Mouse (Mus musculus): ENCODE measurements around the gene Aspdh. TPM values are rescaled to one million over a fixed set of nuclear protein-coding genes. Genes with fewer than 3 reads are reported as not detected.

Gene Aspdh
- polyA plus RNA-seq, 1 experiment: not detected

DNA sequence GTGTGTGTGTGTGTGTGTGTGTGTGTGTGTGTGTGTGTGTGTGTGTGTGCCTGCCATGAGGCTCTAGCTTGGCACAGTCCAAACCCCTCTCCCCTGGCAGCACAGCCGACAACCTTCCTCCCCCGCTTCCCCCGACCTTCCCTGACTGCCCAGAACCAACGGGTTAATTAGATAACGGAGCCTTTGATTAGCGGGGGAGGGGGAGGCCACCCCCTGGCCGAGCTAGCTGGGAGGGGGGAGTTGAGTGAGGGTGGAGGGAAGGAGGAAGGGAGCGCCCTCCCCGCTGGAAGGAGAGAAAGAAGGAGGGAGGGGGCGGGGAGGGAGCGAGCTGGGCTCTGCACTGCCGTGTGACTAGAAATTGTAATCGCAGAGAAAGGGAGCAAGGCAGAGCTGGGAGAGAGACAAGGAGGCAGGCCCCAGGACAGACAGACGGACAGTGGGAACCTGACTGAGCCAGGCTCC is 23.5 kb upstream of the Aspdh start:
- Histone ChIP-seq H3K4me1 (ENCODE audit: control insufficient read depth, insufficient read depth, insufficient read length, low read length) (no peaks in the 10 kb centered on the region), H3K4me3 (ENCODE audit: insufficient read depth, low read depth, low read length) (no peak overlapping the region), H3K27ac (replicated peaks; ENCODE audit: low read depth, low read length) (no peak overlapping the region)

DNA sequence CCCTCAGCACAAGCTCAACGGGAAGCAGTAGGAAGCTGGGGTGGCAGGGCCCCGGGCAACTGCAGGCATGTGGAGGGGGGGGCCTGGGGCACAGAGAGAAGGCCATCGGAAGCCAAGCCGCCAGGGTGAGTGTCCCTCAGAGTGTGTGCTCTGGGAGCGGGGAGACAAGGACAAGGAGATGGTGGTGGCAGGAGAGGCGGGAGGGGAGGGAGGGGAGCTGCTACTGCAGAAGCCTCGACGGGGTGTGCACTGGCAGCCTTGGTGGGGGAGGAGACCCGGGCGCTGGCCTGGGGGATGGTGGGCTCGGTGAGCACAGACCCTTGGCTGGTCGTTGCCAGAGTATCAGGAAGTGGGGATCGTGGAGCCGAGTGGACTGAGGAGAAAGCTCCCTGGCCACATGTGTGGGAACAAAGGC is 22.8 kb upstream of the Aspdh start:
- Histone ChIP-seq H3K27ac (replicated peaks; ENCODE audit: low read depth, low read length) (no peak overlapping the region), H3K4me3 (ENCODE audit: insufficient read depth, low read depth, low read length) (no peak overlapping the region), H3K4me1 (ENCODE audit: control insufficient read depth, insufficient read depth, insufficient read length, low read length) (no peaks in the 10 kb centered on the region)

DNA sequence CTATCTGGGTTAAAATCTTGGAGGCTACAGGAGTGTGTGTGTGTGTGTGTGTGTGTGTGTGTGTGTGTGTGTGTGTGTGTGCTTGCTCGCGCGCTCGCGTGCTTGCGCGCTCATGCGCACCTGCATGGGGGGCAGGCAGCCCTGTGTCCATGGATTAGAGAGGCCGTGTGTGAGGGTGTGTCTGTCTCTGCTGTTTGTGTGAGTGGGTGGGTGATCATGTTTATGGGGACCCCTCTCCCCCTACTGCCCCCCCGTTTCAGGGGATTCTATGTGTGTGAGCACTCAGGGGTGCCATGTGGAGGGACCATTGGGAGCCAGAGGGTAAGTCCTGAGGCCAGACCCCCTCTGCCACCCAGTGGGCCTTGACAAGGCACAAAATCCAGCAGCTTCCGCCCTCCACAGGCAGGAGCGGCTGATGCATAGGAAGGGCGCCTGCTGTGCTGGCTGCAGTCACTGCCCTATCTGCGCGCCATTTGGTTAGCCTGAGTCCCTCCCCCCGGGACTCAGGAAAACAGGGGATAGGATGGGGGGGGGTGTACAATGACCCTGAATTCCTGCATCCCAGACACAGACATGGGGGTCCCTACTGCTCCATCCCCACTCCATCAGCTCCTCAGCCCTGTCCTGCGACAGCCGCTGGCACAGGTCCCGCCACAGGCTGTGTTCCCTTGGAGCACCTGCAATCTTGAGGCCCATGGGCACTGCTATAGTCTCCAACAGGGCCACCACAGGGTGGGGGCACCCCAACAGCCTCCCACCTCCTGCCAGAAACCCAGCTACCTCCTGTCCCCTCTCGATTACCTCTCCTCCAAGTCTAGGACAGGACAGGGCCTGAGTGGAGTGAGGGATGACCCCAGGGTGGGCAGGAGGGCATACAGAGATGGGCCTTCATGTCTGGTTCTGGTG is 21.7 kb upstream of the Aspdh start:
- H3K27ac ChIP-seq (replicated peaks; ENCODE audit: low read depth, low read length): no peak overlapping the region

DNA sequence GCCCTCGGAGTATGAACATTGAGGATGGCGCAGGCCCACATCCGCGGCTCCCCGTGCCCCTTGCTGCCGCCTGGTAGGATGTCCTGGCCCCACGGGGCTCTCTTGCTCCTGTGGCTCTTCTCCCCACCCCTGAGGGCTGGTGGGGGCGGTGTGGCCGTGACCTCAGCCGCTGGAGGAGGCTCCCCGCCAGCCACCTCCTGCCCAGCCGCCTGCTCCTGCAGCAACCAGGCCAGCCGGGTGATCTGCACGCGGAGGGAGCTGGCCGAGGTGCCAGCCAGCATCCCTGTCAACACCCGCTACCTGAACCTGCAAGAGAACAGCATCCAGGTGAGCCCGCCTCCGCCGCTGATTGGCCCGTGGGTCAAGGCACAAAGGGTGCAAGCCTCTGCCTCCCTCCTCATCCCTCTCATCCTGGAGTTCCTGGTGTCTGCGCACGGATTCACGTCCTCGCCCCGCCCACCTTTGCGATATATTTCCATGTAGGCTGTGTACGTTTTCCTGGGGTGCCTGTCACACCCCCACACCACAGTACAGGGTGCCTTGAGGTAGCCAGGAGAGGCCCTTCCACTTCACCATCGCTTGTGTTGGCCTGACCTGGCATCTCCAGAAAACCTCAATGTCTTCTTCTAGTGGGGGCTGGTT is 20.2 kb upstream of the Aspdh start:
- Histone ChIP-seq H3K4me1 (ENCODE audit: control insufficient read depth, insufficient read depth, insufficient read length, low read length) (no peaks in the 10 kb centered on the region), H3K4me3 (ENCODE audit: insufficient read depth, low read depth, low read length) (no peak overlapping the region), H3K27ac (replicated peaks; ENCODE audit: low read depth, low read length) (no peak overlapping the region)

More for the DNA sequence above, 21.7 kb upstream of the Aspdh start:
- no peak overlapping the region for H3K4me3 ChIP-seq (ENCODE audit: insufficient read depth, low read depth, low read length)
- H3K4me1 ChIP-seq (ENCODE audit: control insufficient read depth, insufficient read depth, insufficient read length, low read length): no peaks in the 10 kb centered on the region

DNA sequence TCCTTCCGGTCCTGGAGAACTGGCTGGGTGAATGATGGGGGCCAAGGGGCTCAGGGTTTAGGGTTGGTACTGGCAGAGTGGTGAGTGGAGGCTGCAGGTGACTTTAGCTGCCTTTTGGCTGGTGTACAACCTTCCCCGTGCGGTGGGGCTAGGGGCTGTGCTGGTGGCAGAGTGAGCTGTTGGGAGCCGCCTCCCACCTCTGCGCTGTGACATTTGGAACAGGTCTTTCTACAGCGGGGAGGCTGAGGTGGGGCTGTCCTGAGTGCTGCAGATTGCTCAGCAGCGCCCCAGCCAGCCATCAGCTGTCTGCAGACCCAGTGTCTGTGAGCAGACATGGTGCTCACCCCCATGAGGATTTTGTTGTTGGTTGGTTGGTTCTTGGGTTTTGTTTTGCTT is 19.7 kb upstream of the Aspdh start:
- Histone ChIP-seq H3K4me1 (ENCODE audit: control insufficient read depth, insufficient read depth, insufficient read length, low read length) (no peaks in the 10 kb centered on the region), H3K4me3 (ENCODE audit: insufficient read depth, low read depth, low read length) (no peak overlapping the region), H3K27ac (replicated peaks; ENCODE audit: low read depth, low read length) (no peak overlapping the region)

DNA sequence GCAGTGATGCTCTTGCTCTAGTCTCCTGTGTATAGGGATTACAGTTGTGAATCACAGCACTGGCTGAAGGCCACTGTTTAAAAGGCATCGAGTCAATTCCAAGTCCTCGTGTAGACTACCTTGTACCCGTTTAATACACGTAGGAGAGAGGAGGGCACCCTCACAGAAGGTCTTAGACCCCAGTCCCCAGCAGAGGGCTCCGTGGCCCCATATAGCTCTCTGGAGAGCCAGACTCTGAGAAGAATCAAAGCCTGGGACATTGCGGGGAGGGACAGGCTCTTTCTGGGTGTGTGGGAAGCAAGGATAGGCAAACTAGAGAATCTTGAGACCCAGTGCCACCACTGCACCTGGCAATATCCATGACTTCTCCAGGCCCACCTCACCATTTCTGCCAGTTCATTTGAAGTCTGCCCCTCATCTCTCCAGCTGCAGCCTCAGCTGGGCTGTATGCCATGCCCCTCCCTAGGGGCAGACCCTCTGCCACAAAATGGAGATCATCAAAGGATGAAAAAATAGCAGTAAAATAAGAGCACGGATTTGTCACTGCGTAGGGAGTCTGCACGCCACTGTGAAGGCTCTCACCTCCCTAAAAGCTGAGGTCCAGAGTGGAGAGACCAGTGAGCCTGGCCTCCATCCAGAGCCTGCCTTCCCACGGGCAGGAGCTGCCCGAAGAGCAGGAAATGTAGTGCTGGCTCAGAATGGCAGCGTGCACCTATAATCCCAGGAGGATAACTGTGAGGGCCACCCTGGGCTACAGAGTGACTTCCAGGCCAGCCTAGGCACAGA is 18.9 kb upstream of the Aspdh start:
- no peak overlapping the region for H3K27ac ChIP-seq (replicated peaks; ENCODE audit: low read depth, low read length)
- H3K4me3 ChIP-seq (ENCODE audit: insufficient read depth, low read depth, low read length): no peak overlapping the region
- H3K4me1 ChIP-seq (ENCODE audit: control insufficient read depth, insufficient read depth, insufficient read length, low read length): no peaks in the 10 kb centered on the region

DNA sequence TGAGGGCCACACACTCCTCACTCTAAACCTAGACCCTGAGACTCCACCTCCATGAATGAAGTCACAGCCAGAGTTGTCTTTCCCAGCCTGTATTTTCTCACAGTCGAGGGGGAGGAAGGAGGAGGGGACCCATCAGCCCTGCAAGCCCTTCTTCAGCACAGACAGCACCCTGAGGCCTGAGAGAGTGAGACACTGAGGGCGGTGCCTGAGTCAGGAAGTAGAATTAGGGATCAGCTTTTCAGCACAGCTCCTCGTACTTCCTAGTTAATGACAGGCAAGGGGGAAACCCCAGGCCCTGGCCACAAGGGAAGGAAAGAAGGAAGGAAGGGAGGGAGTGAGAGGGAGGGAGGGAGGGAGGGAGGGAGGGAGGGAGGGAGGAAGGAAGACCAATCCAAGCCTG is 11.9 kb upstream of the Aspdh start:
- Histone ChIP-seq H3K4me3 (ENCODE audit: insufficient read depth, low read depth, low read length) (no peak overlapping the region), H3K27ac (replicated peaks; ENCODE audit: low read depth, low read length) (no peak overlapping the region), H3K4me1 (ENCODE audit: control insufficient read depth, insufficient read depth, insufficient read length, low read length) (no peaks in the 10 kb centered on the region)

DNA sequence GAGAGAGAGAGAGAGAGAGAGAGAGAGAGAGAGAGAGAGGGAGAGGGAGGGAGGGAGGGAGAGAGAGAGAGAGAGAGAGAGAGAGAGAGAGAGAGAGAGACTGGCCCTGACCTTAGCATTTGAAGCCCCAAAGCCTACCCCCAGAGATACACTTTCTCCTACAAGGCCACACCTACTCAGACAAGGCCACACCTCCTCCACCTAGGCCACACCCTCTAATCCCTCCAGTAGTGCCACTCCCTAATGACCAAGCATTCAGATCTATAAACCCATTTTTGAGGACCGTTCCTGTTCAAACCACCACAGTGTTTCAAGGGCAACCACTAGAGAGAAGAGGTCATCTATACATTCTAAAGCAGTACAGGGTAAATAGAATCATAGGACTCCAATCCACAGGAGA is 8.9 kb upstream of the Aspdh start:
- H3K4me3 ChIP-seq (ENCODE audit: insufficient read depth, low read depth, low read length): no peak overlapping the region
- no peak overlapping the region for H3K27ac ChIP-seq (replicated peaks; ENCODE audit: low read depth, low read length)
- no peaks in the 10 kb centered on the region for H3K4me1 ChIP-seq (ENCODE audit: control insufficient read depth, insufficient read depth, insufficient read length, low read length)

DNA sequence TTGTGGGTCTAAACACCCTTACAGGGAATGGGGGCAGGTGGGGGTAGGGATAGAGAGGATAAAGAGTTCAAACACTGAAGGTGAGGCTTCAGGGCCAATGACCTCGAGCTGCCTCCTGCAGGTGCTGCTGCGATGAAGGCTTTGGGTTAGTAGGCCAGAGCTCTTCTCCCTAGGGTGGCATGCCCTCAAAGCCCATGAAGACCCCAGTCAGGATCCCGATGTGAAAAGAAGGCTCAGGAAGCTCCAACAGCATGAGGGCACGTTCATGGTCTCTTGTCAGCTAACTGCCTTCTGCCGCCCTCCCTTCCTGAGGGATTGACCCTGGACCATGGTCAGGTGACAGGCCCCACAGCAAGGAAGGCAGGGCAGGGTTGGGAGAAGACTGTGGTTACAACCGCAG is 5.1 kb upstream of the Aspdh start:
- H3K4me1 ChIP-seq (ENCODE audit: control insufficient read depth, insufficient read depth, insufficient read length, low read length): no peaks in the 10 kb centered on the region
- H3K4me3 ChIP-seq (ENCODE audit: insufficient read depth, low read depth, low read length): no peak overlapping the region
- H3K27ac ChIP-seq (replicated peaks; ENCODE audit: low read depth, low read length): no peak overlapping the region

DNA sequence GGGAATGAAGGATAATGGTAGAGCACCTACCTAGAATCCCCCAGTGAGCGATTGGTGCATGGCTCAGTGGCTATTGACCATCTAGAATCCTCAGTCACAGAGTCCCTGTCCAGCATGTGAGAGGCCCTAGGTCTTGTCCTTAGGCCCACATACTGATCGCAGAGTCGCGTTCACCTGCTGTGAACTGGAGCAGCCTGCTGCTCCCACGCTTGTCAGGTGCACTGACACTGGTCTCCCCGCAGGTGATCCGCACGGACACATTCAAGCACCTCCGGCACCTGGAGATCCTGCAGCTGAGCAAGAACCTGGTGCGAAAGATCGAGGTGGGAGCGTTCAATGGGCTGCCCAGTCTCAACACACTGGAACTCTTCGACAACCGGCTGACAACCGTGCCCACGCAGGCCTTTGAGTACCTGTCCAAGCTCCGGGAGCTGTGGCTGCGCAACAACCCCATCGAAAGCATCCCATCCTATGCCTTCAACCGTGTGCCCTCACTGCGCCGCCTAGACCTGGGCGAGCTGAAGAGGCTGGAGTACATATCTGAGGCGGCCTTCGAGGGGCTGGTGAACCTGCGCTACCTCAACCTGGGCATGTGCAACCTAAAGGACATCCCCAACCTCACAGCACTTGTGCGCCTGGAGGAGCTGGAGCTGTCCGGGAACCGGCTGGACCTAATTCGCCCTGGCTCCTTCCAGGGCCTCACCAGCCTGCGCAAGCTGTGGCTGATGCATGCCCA is 4.3 kb upstream of the Aspdh start:
- H3K27ac ChIP-seq (replicated peaks; ENCODE audit: low read depth, low read length): no peak overlapping the region
- no peak overlapping the region for H3K4me3 ChIP-seq (ENCODE audit: insufficient read depth, low read depth, low read length)
- H3K4me1 ChIP-seq (ENCODE audit: control insufficient read depth, insufficient read depth, insufficient read length, low read length): no peaks in the 10 kb centered on the region

DNA sequence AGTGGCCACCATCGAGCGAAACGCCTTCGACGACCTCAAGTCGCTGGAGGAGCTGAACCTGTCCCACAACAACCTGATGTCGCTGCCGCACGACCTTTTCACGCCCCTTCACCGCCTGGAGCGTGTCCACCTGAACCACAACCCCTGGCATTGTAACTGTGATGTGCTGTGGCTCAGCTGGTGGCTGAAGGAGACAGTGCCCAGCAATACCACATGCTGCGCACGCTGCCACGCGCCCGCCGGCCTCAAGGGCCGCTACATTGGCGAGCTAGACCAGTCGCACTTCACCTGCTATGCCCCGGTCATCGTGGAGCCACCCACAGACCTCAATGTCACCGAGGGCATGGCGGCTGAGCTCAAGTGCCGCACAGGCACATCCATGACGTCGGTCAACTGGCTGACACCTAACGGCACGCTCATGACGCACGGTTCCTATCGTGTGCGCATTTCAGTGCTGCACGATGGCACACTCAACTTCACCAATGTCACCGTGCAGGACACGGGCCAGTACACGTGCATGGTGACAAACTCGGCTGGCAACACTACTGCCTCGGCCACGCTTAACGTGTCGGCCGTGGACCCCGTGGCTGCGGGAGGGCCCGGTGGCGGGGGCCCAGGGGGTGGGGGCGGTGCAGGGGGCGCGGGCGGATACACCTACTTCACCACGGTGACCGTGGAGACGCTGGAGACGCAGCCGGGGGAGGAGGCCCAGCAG is 3.5 kb upstream of the Aspdh start:
- no peak overlapping the region for H3K4me3 ChIP-seq (ENCODE audit: insufficient read depth, low read depth, low read length)
- H3K27ac ChIP-seq (replicated peaks; ENCODE audit: low read depth, low read length): no peak overlapping the region
- H3K4me1 ChIP-seq (ENCODE audit: control insufficient read depth, insufficient read depth, insufficient read length, low read length): no peaks in the 10 kb centered on the region

DNA sequence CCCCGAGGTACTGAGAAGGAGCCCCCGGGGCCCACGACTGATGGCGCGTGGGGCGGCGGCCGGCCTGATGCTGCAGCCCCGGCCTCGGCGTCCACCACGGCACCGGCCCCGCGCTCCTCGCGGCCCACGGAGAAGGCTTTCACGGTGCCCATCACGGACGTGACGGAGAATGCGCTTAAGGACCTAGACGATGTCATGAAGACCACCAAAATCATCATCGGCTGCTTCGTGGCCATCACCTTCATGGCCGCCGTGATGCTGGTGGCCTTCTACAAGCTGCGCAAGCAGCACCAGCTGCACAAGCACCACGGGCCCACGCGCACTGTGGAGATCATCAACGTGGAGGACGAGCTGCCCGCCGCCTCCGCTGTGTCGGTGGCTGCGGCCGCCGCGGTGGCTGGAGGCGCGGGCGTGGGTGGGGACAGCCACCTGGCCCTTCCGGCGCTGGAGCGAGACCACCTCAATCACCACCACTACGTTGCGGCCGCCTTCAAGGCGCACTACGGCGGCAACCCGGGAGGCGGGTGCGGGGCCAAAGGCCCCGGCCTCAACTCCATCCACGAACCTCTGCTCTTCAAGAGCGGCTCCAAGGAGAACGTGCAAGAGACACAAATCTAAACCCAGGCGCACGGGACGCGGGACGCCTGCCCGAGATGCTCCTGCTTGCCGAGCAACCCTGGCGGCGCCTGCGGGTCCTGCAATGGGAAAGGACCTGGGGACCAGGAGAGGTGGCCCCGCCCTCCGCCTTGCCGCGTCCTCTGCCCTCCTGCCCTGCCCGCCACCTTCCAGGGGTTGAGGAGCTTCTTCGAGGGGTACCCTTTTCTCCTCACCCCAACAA is 2.8 kb upstream of the Aspdh start:
- H3K4me1 ChIP-seq (ENCODE audit: control insufficient read depth, insufficient read depth, insufficient read length, low read length): no peaks in the 10 kb centered on the region
- no peak overlapping the region for H3K27ac ChIP-seq (replicated peaks; ENCODE audit: low read depth, low read length)
- H3K4me3 ChIP-seq (ENCODE audit: insufficient read depth, low read depth, low read length): no peak overlapping the region

DNA sequence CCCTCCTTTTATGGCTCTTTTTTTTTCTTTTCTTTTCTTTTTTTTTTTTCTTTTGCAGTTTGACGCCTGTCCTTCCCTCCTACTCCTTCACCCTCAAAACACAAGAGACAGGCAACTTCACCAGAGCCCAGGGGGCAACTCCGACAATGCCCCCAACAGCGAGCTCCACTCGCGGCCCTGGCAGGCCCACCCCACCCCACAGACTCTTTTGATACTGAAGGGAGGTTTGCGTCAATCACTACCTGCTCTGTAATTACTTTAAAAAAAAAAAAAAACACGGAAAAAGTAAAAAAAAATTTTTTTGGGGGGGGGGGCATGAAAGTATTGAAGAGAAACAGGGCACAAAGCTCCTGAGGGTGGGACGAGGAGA is 2.1 kb upstream of the Aspdh start:
- H3K4me3 ChIP-seq (ENCODE audit: insufficient read depth, low read depth, low read length): no peak overlapping the region
- no peaks in the 10 kb centered on the region for H3K4me1 ChIP-seq (ENCODE audit: control insufficient read depth, insufficient read depth, insufficient read length, low read length)
- no peak overlapping the region for H3K27ac ChIP-seq (replicated peaks; ENCODE audit: low read depth, low read length)
